Mouse (Mus musculus) megakaryocyte, embryonic 14.5 days (primary cell): ENCODE results near the gene Fhl2. TPM values are rescaled to one million over a fixed set of nuclear protein-coding genes. Genes with fewer than 3 reads are reported as not detected.

Experiments used
- H3K27me3 ChIP-seq: replicated peaks from 2 replicates; pipeline ENCODE3; 2012; ENCODE audit warnings: inconsistent platforms
- H3K36me3 ChIP-seq: replicated peaks from 2 replicates; pipeline ENCODE3; 2012; ENCODE audit warnings: low read length, inconsistent platforms, mixed read lengths
- H3K4me1 ChIP-seq: 2 replicates; pipeline ENCODE4 v1.6.1; 2012; ENCODE audit warnings: inconsistent platforms
- H3K4me3 ChIP-seq: replicated peaks from 2 replicates; pipeline ENCODE3; 2012; ENCODE audit warnings: moderate library complexity, mild to moderate bottlenecking, inconsistent platforms
- H3K9me3 ChIP-seq: 2 replicates; pipeline ENCODE4 v1.6.1; 2012; ENCODE audit warnings: inconsistent platforms
- FLI1 ChIP-seq: IDR thresholded peaks from 2 replicates; pipeline ENCODE4 v1.6.1; 2012; ENCODE audit warnings: low read length, inconsistent platforms, mixed read lengths
- GATA1 ChIP-seq: IDR thresholded peaks from 3 replicates; pipeline ENCODE4 v1.6.1; 2012; ENCODE audit warnings: mixed read lengths, low read length, inconsistent platforms, borderline replicate concordance
- polyA plus RNA-seq: library from polyadenylated mRNA; stranded (reverse); fragments of >175 nt; gene quantifications from 2 replicates; pipeline ENCODE4 v1.2.3, GENCODE M21; 2012; ENCODE audit warnings: low replicate concordance; ENCODE audit not compliant: insufficient read depth

The Fhl2 gene
- 0.56 TPM in 1 of 2 replicates, not detected in the other for polyA plus RNA-seq

- no peaks in the 10 kb centered on the region for H3K36me3 ChIP-seq
- H3K4me1 ChIP-seq = no peaks in the 10 kb centered on the region
- peaks cover 16% of the 10 kb centered on the region for H3K9me3 ChIP-seq
- peaks cover 3% of the 10 kb centered on the region for H3K27me3 ChIP-seq
- TF ChIP-seq FLI1 (no peak), GATA1 (no peak)
- H3K4me3 ChIP-seq = no peak within 1 kb of the TSS
These were observed at the start of gene Fhl2 for GRCm38 (mm10) chr1:43196661-43197241. TSS of gene Fhl2 (minus strand) at chr1:43196984.

GRCm38 (mm10) chr1:43245014-43245413, 48.2 kb upstream of the Fhl2 start:
- TF ChIP-seq GATA1 = no peak
- no peak for TF ChIP-seq FLI1
- no peaks in the 10 kb centered on the region for H3K36me3 ChIP-seq
- H3K9me3 ChIP-seq = peaks cover 6% of the 10 kb centered on the region; the same call in 1 of the 2 replicates
- H3K4me1 ChIP-seq = no peaks in the 10 kb centered on the region
- H3K27me3 ChIP-seq = no peaks in the 10 kb centered on the region
- H3K4me3 ChIP-seq = no peak overlapping the region

GRCm38 (mm10) chr1:43241208-43241607, 44.4 kb upstream of the Fhl2 start:
- H3K4me1 ChIP-seq = no peaks in the 10 kb centered on the region
- H3K9me3 ChIP-seq = no peaks in the 10 kb centered on the region
- no peaks in the 10 kb centered on the region for H3K27me3 ChIP-seq
- H3K36me3 ChIP-seq = no peaks in the 10 kb centered on the region
- H3K4me3 ChIP-seq = no peak overlapping the region
- TF ChIP-seq FLI1 (no peak), GATA1 (no peak)

- TF ChIP-seq FLI1 (no peak), GATA1 (no peak)
- no peaks in the 10 kb centered on the region for H3K36me3 ChIP-seq
- no peak overlapping the region for H3K4me3 ChIP-seq
- H3K27me3 ChIP-seq = no peaks in the 10 kb centered on the region
- H3K4me1 ChIP-seq = peaks cover under 1% of the 10 kb centered on the region; the same call in 1 of the 2 replicates
- H3K9me3 ChIP-seq = no peaks in the 10 kb centered on the region
These were observed 43.1 kb upstream of the Fhl2 start for GRCm38 (mm10) chr1:43239796-43240313.

- Histone ChIP-seq H3K27me3 (no peaks in the 10 kb centered on the region), H3K4me3 (no peak overlapping the region), H3K9me3 (no peaks in the 10 kb centered on the region), H3K36me3 (no peaks in the 10 kb centered on the region), H3K4me1 (peaks cover 4% of the 10 kb centered on the region; the same call in 1 of the 2 replicates)
- TF ChIP-seq FLI1 (no peak), GATA1 (no peak)
These were observed 41.7 kb upstream of the Fhl2 start for GRCm38 (mm10) chr1:43238471-43238870.

- no peak for TF ChIP-seq GATA1
- Histone ChIP-seq H3K9me3 (no peaks in the 10 kb centered on the region), H3K27me3 (no peaks in the 10 kb centered on the region), H3K4me3 (no peak overlapping the region), H3K4me1 (peaks cover 4% of the 10 kb centered on the region; the same call in 1 of the 2 replicates), H3K36me3 (no peaks in the 10 kb centered on the region)
These were observed 40.8 kb upstream of the Fhl2 start for GRCm38 (mm10) chr1:43237360-43238235.

- Histone ChIP-seq H3K36me3 (no peaks in the 10 kb centered on the region), H3K27me3 (no peaks in the 10 kb centered on the region), H3K9me3 (no peaks in the 10 kb centered on the region), H3K4me1 (no peaks in the 10 kb centered on the region), H3K4me3 (no peak overlapping the region)
- TF ChIP-seq FLI1 = no peak
- no peak for TF ChIP-seq GATA1
These were observed 28.9 kb upstream of the Fhl2 start for GRCm38 (mm10) chr1:43225531-43226151.

GRCm38 (mm10) chr1:43224943-43225342, 28.2 kb upstream of the Fhl2 start:
- Histone ChIP-seq H3K4me3 (no peak overlapping the region), H3K4me1 (no peaks in the 10 kb centered on the region), H3K27me3 (no peaks in the 10 kb centered on the region), H3K36me3 (no peaks in the 10 kb centered on the region), H3K9me3 (no peaks in the 10 kb centered on the region)
- TF ChIP-seq GATA1 (no peak), FLI1 (no peak)

- peak overlapping the region; percentile 7 for H3K4me3 ChIP-seq
- H3K36me3 ChIP-seq = no peaks in the 10 kb centered on the region
- no peaks in the 10 kb centered on the region for H3K27me3 ChIP-seq
- no peaks in the 10 kb centered on the region for H3K4me1 ChIP-seq
- no peak for TF ChIP-seq GATA1
- no peaks in the 10 kb centered on the region for H3K9me3 ChIP-seq
These were observed 27.4 kb upstream of the Fhl2 start for GRCm38 (mm10) chr1:43224171-43224570.
